Mouse (Mus musculus) heart, embryonic 16.5 days (tissue): ENCODE measurements around the gene Cacna1e. TPM values are rescaled to one million over a fixed set of nuclear protein-coding genes. Genes with fewer than 3 reads are reported as not detected.

Experiments used
- ATAC-seq: fragments of 200-750 bp; cut with Nextera tagmentation; replicated peaks from 2 replicates; pipeline ENCODE4 v1.8.0; 2017; ENCODE audit warnings: moderate number of reproducible peaks; ENCODE audit not compliant: insufficient read depth, low FRiP score; ENCODE audit errors: extremely low read depth
- H3K27ac ChIP-seq: fragments of 300-500 bp; sonication (generic); 2 replicates; pipeline ENCODE4 v1.5.1; 2014; ENCODE audit warnings: mild to moderate bottlenecking, low read length, control low read depth, moderate library complexity
- H3K27me3 ChIP-seq: fragments of 300-500 bp; sonication (generic); 2 replicates; pipeline ENCODE4 v1.6.1; 2014; ENCODE audit warnings: low read length, mixed read lengths; ENCODE audit not compliant: control insufficient read depth, insufficient read depth
- H3K36me3 ChIP-seq: fragments of 300-500 bp; sonication (generic); 2 replicates; pipeline ENCODE4 v1.6.1; 2014; ENCODE audit not compliant: control insufficient read depth, insufficient read depth
- H3K4me1 ChIP-seq: fragments of 300-500 bp; sonication (generic); 2 replicates; pipeline ENCODE4 v1.6.1; 2014; ENCODE audit warnings: low read length, mixed read lengths; ENCODE audit not compliant: control insufficient read depth, insufficient read depth
- H3K4me2 ChIP-seq: fragments of 300-500 bp; sonication (generic); 2 replicates; pipeline ENCODE4 v1.6.1; 2014; ENCODE audit warnings: low read depth, mild to moderate bottlenecking, control low read depth, low read length
- H3K4me3 ChIP-seq: fragments of 300-500 bp; sonication (generic); 2 replicates; pipeline ENCODE4 v1.5.1; 2014; ENCODE audit warnings: mild to moderate bottlenecking, control low read depth, low read length
- H3K9ac ChIP-seq: fragments of 300-500 bp; sonication (generic); 2 replicates; pipeline ENCODE4 v1.6.1; 2014; ENCODE audit warnings: low read length, control low read depth
- H3K9me3 ChIP-seq: fragments of 300-500 bp; sonication (generic); replicated peaks from 2 replicates; pipeline ENCODE4 v1.6.1; 2016; ENCODE audit warnings: low read length; ENCODE audit not compliant: control insufficient read depth
- WGBS: fragments of 180-500 bp; shearing (Covaris S2); extraction: QIAGEN DNeasy Blood & Tissue Kit; methylation state at CpG from one replicate; pipeline ENCODE4 v1.1.7; 2014; 5-methylcytosine and 5-hydroxymethylcytosine counted together
- polyA plus RNA-seq: library from polyadenylated mRNA; unstranded; fragments of >200 nt; fragmentation: Nextera tagmentation; extraction: Ambion mirVana; gene quantifications from 2 replicates; pipeline ENCODE4 v1.2.1, GENCODE M21; 2015

Cacna1e gene
- polyA plus RNA-seq, 1 experiment from 2014 or later: 0.13 TPM

DNA sequence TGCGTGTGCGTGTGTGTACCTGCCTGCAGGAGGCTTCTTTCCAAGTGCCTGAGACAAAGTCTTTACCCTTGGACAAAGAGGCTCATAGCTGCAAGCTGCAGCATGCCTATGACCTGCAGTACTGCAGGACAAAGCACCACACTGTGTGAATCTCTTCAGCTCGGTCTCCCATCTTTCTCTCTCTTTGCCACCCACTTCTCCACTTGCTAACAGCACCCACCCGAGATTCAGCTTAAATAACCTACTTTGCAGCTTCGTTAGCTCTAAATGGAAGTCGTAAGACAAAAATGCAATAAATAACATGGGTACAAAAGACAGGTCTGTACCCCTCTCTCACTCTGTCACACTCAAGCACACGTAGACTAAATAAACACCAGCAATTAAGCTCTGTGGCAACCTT, 268.5 kb downstream of the Cacna1e start:
- H3K36me3 ChIP-seq: no peaks in the 10 kb centered on the region
- no peaks in the 10 kb centered on the region for H3K9me3 ChIP-seq
- 74% methylated on average over 6 of the region's 7 CpGs for WGBS
- ATAC-seq: no peak
- no peaks in the 10 kb centered on the region for H3K27me3 ChIP-seq
- H3K4me2 ChIP-seq: no peak overlapping the region
- no peak overlapping the region for H3K9ac ChIP-seq
- H3K27ac ChIP-seq: no peak overlapping the region
- no peaks in the 10 kb centered on the region for H3K4me1 ChIP-seq
- no peak overlapping the region for H3K4me3 ChIP-seq

DNA sequence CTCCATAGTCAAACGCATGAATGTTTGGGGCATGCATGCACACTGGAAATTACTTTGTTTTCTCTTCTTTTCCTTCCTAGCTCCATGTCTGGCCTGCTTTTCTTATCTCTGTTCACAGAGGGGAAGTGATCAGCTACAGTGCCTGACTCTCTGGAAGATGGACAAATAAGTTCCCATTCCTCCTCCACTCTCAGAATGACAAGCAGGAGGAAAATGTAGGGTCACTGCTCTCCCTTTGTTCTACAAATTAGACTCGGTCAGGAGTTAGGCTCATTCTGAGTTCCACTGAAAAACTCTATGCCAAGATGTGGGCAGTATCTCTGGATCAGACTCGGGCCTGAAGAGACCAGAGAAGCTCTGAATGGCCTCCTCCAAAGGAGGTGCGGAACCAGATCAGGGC, 275.8 kb downstream of the Cacna1e start:
- Histone ChIP-seq H3K36me3 (no peaks in the 10 kb centered on the region), H3K4me3 (no peak overlapping the region), H3K4me2 (no peak overlapping the region), H3K9me3 (no peaks in the 10 kb centered on the region), H3K9ac (no peak overlapping the region), H3K27me3 (no peaks in the 10 kb centered on the region), H3K27ac (no peak overlapping the region), H3K4me1 (no peaks in the 10 kb centered on the region)
- WGBS: 64% methylated on average over 4 of the region's 4 CpGs
- ATAC-seq: no peak

DNA sequence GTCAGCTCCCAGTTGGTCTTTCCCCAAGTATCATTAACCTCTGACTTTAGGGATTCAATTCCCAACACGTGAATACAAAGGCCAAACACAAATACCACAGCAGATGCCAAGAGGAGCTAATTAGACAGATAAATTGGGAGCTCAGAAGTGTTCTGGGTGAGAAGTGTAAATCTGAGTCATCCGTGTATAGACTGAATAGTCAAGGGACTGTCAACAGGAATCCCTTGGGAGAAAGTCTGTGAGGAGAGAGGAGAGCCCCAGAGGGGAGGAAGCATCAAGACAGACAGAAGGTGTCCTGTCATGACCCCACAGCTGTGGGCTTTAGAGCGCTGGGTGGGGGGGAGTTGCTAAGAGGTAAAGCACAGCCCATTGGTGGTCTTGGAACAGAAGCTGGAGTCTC, 276.9 kb downstream of the Cacna1e start:
- Histone ChIP-seq H3K9ac (no peak overlapping the region), H3K4me2 (no peak overlapping the region), H3K27me3 (no peaks in the 10 kb centered on the region), H3K27ac (no peak overlapping the region), H3K9me3 (no peaks in the 10 kb centered on the region), H3K4me1 (no peaks in the 10 kb centered on the region), H3K4me3 (no peak overlapping the region), H3K36me3 (no peaks in the 10 kb centered on the region)
- 53% methylated on average over 3 of the region's 3 CpGs for WGBS
- no peak for ATAC-seq

DNA sequence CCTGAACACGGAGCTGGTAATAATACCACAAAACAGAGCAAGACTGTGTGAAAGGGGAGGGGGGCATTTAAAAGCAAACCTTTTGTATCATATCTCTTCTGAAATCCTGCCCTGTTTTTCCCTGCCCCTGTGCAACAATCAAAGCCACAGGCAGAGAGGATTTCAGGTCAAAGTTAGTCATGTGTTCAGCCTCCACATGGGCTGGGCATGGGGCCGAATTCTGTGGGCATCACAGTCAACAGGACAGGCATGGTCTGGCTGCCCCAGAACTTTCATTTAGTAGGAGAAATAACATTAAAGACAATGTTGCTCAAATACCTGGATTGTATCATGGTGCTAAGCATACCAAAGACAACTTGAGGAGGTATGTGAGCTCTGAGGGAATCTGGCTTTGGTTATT, 278.7 kb downstream of the Cacna1e start:
- no peak for ATAC-seq
- no peaks in the 10 kb centered on the region for H3K9me3 ChIP-seq
- H3K27me3 ChIP-seq: no peaks in the 10 kb centered on the region
- 92% methylated on average over 2 of the region's 2 CpGs for WGBS
- H3K27ac ChIP-seq: no peak overlapping the region
- no peak overlapping the region for H3K4me2 ChIP-seq
- H3K4me1 ChIP-seq: no peaks in the 10 kb centered on the region
- no peak overlapping the region for H3K4me3 ChIP-seq
- no peaks in the 10 kb centered on the region for H3K36me3 ChIP-seq
- H3K9ac ChIP-seq: no peak overlapping the region

DNA sequence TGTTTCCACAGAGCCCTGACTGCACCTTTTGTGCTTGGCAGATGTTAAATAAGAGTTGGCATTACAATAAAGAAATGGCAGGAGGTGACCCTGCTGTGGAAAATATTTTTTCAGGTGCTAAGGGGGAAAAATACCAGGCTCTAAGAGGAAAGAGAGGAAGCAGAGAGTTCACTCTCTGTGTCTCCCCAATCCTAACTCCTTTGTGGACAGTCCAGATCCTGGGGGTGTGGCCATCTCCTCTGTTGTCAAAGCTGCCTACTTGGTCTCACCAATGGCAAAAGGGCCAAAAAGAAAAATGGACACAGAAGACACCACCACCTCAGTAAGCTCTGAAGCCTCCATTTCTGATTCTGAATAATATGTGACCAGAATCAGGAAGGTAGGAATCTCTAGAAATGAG, 280.5 kb downstream of the Cacna1e start:
- Histone ChIP-seq H3K27me3 (no peaks in the 10 kb centered on the region), H3K27ac (no peak overlapping the region), H3K9me3 (no peaks in the 10 kb centered on the region), H3K4me1 (no peaks in the 10 kb centered on the region), H3K9ac (no peak overlapping the region), H3K4me3 (no peak overlapping the region), H3K36me3 (no peaks in the 10 kb centered on the region), H3K4me2 (no peak overlapping the region)
- no peak for ATAC-seq

DNA sequence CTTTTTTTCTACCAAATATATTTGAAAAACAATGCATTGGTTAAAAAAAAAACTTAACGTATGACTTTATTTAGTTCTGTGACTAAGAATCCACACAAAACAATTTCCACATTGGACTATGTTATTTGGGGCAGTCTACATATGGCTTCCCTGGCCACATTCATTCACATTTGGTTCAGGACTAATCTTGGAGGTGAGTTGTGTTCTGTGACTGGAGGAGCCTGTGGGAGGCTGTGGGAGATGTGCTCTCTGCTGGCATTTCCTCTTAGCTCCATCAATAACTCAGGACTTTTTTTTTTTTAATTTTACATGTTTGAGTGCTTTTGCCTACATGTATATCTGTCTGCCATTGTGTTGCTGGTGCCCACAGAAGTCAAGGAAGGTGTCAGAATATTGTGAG, 281.8 kb downstream of the Cacna1e start:
- WGBS: 74% methylated on average over 1 of the region's 1 CpGs
- Histone ChIP-seq H3K9me3 (no peaks in the 10 kb centered on the region), H3K9ac (no peak overlapping the region), H3K4me3 (no peak overlapping the region), H3K27ac (no peak overlapping the region), H3K36me3 (no peaks in the 10 kb centered on the region), H3K27me3 (no peaks in the 10 kb centered on the region), H3K4me2 (no peak overlapping the region), H3K4me1 (no peaks in the 10 kb centered on the region)
- no peak for ATAC-seq

DNA sequence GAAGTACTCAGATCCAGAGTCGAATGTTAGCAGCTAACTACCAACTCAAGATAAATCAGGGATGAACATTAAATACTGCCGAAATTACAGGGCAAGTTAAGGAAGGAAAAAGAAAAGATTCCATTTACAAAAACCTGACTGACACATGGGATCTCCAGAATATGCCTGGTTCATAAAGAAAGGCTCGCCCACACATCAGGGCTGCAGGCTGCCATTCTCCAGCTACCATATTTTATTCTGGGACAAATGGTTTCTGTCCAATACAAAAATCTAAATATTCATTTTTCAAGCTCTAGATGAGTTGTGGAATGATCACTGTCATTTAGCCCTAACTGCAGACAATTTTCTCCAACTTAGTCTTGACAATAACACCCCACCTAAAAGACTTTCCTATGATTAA, 301.8 kb downstream of the Cacna1e start:
- H3K4me2 ChIP-seq: no peak overlapping the region
- no peak overlapping the region for H3K4me3 ChIP-seq
- no peak for ATAC-seq
- WGBS: 74% methylated on average over 3 of the region's 3 CpGs
- H3K9ac ChIP-seq: no peak overlapping the region
- no peak overlapping the region for H3K27ac ChIP-seq
- no peaks in the 10 kb centered on the region for H3K27me3 ChIP-seq
- no peaks in the 10 kb centered on the region for H3K9me3 ChIP-seq
- no peaks in the 10 kb centered on the region for H3K36me3 ChIP-seq
- H3K4me1 ChIP-seq: no peaks in the 10 kb centered on the region

DNA sequence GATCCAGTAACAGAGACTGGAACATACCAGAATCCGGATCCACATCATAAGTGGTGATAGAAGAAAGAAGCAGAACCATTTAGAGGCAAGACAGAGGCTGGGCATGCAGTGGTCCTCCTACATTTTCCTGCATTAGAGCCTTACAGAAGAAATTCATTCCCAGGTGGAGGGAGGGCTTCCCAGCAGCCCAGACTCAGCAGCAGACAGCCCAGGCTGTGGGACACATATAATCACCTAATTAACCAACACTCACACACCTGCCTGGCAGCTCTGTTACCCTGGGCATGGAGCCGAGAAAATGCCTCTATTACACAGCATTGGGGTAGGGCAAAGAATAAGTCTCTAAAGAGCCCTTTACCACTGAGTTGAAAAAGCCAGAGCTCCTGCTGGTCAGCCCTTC, 304.4 kb downstream of the Cacna1e start:
- Histone ChIP-seq H3K9ac (no peak overlapping the region), H3K27ac (no peak overlapping the region), H3K27me3 (no peaks in the 10 kb centered on the region), H3K4me2 (no peak overlapping the region), H3K4me1 (no peaks in the 10 kb centered on the region), H3K36me3 (no peaks in the 10 kb centered on the region), H3K4me3 (no peak overlapping the region), H3K9me3 (no peaks in the 10 kb centered on the region)
- ATAC-seq: no peak
- WGBS: 57% methylated on average over 2 of the region's 2 CpGs

DNA sequence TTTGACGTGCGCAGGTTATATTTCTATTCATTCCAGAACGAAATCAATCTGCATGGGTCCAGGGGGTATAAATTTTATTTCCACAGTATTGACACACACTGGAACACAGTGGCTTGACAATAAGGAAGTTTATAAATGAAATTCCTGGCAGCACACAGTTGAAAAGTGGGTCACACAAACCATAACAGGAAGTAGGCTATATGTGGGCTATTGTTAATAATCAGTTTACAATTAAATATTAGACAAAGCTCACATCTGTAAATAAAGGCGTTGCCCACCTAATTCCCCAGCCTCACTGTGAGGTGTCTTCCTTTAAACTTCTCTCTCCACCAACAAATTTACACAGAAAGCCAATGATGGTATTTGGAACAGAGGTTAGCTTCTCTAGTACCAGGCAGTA, 305.6 kb downstream of the Cacna1e start:
- no peaks in the 10 kb centered on the region for H3K9me3 ChIP-seq
- WGBS: 73% methylated on average over 4 of the region's 4 CpGs
- no peak overlapping the region for H3K4me2 ChIP-seq
- H3K27me3 ChIP-seq: no peaks in the 10 kb centered on the region
- H3K36me3 ChIP-seq: no peaks in the 10 kb centered on the region
- H3K9ac ChIP-seq: no peak overlapping the region
- no peak overlapping the region for H3K4me3 ChIP-seq
- ATAC-seq: no peak
- H3K27ac ChIP-seq: no peak overlapping the region
- no peaks in the 10 kb centered on the region for H3K4me1 ChIP-seq

DNA sequence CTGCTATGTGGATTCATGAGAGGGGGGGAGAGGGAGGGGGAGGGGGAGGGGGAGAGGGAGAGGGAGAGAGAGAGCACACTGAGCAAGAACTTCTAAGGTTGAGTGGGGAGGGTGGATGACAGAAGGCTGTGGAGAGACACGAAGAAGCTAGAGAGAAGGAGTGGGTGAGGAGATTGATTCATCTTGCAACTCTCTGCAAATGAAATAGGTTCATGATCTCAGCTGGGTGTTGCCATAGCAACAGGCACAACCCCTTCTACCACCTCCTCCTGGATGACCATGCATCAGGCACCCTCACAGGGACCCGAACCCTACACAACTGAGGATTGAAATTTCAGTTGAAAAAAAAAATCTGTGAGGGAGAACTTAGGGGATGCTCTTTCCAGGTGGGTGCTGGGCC, 307.9 kb downstream of the Cacna1e start:
- ATAC-seq: no peak
- no peaks in the 10 kb centered on the region for H3K36me3 ChIP-seq
- no peak overlapping the region for H3K9ac ChIP-seq
- H3K4me1 ChIP-seq: no peaks in the 10 kb centered on the region
- H3K27ac ChIP-seq: no peak overlapping the region
- no peak overlapping the region for H3K4me3 ChIP-seq
- no peaks in the 10 kb centered on the region for H3K27me3 ChIP-seq
- no peaks in the 10 kb centered on the region for H3K9me3 ChIP-seq
- WGBS: 71% methylated on average over 2 of the region's 2 CpGs
- H3K4me2 ChIP-seq: no peak overlapping the region
